Mouse (Mus musculus) induced T-regulatory cell, adult 2 months (primary cell): ENCODE measurements around the gene Gm16223.

Source experiments
- DNase-seq: peaks from one replicate; pipeline ENCODE4 v3.0.0-alpha.2; 2012; ENCODE audit warnings: low read depth

Gm16223 gene

DNA sequence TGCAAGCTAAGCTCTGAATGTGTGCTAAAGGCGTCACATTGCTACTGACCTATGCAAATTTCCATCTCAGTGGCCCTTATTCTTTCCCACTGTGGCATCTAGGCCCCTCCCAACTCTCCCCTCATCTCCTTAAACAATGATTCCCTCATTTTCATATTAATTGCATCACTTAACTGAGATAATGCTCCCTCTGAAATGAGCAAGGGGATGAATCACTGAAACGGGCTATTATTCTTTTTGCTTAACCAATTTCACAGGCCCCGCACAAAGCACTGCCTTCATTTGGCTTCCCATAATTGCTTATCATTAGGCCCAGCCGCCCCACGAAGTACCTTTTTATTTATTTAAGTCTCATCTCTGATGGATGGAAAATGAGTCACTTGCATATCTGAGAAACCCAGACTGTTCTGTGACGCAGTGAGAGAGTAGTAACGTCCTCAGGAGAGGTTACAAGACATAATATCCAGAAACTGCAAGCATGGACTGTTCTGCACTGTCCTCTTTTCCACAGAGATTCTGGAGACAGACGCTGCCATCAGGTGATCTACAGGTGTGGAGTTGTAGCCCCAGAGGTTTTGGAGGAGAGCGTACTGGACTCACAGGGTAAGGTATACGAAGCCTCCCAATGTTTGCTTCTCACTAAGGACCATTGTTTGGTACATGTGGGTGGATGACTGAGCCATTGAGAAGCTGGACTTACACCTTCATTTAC, at the start of gene Gm16223:
Gm16223 (plus strand) TSS at position 485 of the 712 bp plus-strand sequence.
- DNase-seq = no peak

- no peak for DNase-seq
Observed at GRCm38 (mm10) chr5:42022029-42022428, 45.7 kb upstream of the Gm16223 start.

GRCm38 (mm10) chr5:42023521-42023920, 44.2 kb upstream of the Gm16223 start:
- DNase-seq = no peak

DNA sequence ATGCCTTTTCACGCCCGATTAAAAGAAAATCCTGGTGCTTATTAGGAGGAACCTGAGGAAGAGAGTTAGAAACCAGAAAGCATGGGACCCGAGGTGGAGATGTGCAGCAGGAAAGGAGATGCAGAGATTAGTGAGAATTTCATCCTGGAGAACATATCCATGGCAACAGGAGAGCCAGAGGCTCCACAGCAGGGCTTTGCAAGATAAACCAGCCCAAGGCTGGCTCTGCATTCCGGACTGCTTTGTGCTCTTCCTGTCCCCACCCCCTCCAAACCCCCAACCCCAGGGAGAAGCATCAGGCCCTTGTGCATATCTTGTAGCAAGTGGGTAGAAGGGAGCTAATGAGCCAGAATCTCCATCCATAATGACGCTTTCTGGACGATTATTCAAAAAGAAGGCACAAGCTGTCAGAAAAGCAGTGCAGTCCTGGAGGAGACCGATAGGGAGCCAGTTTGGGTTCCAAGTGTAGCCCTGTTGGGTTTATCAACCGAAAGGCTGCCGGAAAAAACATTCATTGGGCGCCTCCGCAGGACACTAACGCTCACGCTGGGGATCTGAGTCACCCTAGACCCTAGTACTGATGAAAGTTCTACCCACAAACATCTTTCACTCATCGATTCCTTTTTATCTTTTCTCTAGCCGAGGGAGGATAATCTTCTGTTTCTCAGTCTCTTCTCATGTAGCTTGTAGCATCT, 31.2 kb upstream of the Gm16223 start:
- no peak for DNase-seq

DNA sequence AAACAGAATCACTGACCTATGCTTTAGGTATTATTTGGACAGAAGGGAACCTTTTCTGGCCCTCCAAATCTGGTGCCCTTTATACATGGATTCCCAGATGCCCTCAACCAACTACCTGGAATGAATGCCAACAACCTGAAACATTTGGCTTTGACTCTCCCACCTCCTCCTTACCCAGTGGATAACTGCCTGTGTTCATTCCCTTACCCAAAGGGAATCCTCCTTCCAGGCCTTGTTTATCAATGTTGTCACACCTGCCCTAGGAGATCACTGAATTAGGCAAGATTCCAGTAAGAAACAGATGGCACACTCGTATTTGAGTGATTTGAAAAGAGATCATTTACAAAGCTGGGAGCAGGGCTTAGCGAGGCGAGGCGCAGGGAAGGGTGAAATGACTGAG, 13.1 kb upstream of the Gm16223 start:
- DNase-seq = no peak

DNA sequence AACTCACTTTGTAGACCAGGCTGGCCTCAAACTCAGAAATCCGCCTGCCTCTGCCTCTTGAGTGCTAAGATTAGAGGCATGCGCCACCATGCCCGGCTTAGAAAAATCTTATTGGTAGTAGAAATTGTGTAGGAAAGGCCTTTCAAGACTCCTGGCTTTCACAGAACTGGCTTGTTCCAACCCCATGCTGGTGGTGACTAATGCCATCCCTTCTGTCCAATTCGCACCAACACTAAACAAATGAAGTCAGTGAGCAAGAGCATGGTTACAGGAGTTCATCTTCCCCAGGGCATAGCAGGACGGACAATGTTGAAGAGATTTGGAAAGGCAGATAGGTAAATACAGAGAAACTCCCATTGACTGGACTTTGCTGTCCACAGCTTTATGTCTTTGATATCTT, 12.6 kb upstream of the Gm16223 start:
- no peak for DNase-seq

DNA sequence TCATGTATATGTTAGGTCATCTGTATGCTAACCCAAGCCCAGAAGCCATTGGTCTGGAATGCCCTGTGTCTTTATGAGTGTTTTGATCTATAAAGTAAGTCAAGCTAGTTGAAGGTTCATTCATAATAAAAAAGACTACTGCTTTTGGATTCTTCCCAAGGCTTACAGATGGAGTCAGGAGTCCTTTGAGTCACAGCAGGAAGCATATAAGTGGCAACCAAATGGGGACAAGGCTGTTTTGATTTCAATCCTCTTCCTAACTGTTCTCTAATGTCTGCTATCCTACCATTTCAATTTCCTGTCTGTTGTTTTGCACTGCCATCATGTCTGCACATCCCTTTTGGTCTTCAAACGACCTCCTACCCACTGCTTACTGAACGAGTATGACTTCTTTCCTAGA, 2.7 kb upstream of the Gm16223 start:
- DNase-seq = no peak

DNA sequence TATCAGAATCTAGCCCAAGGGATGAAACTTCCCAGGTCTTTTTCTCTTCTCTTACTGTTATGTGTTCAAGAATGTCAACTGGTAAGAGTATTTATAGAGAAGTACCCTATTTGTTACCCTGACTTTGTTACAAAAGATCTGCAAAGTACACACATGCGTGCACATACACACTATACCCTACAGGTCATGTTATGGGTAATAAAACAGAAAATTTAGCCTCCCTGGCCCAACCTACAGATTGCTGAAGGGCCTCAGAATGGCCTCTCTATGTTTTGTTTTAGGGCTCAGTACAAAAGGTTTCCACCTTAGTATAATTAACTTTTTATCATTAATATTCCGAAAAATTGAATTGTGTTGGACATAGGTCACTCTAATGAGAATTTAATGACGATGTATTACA, 685 bp upstream of the Gm16223 start:
- DNase-seq = no peak

DNA sequence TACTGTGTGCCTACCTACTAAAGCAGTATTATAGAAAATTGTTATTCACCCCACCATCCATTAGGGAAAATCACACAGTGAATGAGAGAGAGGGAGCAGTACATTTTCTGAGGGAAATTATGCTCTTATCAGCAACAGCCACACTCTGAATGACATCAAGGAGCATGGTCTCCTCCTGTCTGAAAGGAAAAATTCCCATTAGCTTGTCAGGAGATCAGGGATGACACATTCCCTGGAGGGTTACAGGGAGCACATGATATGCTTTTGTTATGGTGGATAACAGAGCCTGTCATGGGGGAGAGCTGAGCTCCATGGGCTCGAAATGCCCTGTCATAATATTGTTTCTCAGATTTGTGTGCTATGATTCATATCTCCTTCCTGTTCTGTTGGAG, 424 bp downstream of the Gm16223 start:
- no peak for DNase-seq

DNA sequence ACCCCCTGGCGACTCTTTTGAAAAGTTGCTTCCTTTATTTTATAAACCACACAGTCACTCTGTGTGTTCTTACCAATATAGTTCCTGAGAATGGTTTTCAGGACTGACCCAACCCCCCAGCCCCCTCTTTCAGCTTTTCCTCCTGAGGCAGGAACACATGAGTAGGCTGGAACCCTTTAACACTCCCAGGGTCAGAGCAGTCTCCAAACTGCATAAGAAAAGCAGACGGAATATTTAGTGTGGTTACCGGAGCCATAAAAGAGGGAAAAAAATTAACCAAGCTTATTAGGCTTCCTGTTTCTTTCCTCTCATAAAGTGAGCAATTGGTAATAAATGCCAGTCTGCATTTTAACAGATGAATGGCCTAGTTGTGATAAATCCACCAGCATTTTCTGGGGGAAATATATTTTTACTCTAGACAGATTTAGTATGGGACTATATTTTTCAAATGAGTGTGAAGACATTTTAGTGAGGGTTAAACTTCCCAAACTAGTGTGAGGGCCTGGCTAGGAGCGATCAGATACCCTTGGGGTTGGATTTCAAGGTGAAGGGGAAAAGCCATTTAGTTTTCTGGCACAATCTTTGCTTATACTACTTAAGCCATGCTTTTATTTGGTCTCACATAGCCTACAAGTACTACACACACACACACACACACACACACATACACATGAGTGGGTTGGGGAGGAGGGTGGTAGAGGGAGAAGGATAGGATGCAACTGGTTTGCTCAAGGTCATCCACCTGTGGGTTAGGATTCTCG, 49.0 kb downstream of the Gm16223 start:
- DNase-seq = no peak

- no peak for DNase-seq
Observed at GRCm38 (mm10) chr5:42125562-42125961, 57.8 kb downstream of the Gm16223 start.

DNA sequence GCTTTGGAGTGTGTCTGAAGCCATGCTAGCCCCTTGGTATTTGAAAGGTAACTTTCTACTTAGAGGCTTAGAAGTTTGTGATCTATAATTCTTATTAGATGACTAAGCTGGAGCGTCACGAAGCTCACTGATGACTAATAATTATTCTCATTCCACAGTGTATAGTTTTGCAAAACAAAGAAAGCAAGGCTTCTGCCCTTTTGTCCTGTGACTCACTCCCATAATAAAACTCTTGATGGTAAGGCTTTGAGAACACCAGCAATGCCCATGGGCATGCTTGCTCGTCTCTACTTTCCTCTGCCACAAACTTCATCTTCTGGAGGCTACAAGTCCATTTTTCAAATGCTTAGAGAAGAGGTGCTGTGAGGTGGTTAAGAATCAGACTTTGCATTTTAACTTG, 87.9 kb downstream of the Gm16223 start:
- no peak for DNase-seq

DNA sequence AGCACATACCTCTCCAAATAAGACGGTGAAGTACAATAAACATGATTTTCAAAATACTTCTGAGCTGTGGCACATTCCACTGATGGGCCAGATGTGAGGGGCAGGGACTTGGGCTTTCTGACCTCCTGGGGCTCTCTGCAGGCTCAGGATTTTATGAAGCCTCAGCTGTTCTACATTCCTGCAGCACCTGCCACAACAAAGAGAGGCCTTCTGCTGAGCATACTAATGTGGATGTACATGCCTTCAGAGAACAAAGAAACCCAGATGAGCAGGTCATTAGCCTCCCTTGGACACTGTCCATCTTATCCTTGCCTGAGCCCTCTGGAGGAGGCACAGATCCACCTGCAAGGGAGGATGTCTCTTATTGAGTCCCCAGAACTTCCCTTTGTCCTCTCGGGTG, 97.0 kb downstream of the Gm16223 start:
- DNase-seq = no peak

- no peak for DNase-seq
Observed at GRCm38 (mm10) chr5:42166311-42166710, 98.6 kb downstream of the Gm16223 start.

DNA sequence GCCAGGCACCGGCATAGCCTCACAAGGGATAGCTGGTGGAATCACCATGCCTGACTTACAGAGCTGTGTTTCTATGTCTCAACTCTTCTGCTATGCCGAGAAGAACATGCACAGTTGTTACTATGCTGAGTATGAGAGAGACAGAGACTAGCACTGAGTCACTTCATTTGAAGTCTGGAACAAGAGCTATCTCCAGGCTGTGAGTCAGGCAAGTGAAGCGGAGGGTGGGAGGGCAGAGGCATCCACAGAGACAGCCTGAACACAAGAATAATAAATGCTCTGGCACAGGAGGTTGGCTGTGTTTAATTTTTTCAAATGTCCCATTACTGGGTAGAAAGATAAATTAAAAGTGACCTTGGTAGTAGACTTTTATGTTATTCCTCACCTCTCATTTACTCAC, 100.3 kb downstream of the Gm16223 start:
- DNase-seq = no peak

DNA sequence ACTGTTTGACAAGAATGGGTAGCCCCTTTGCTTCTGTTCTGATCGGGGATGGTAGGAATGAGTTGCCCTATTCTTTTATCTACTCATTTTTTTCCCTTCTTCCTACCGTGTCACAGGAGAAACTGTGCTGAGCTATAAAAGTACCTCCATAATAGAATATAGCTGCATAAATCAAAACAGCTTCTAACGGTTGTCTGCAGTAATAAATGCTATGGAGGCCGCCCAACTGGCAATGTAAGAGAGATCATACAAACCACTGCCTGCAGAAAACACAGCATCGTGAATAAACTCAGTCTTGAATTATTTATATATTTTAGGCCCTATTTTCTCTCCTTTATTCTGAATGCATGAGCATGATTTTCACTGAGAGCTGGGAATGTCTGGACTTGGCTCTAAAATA, 101.0 kb downstream of the Gm16223 start:
- no peak for DNase-seq

- no peak for DNase-seq
Observed at GRCm38 (mm10) chr5:42174109-42174508, 106.3 kb downstream of the Gm16223 start.

GRCm38 (mm10) chr5:42175424-42175823, 107.7 kb downstream of the Gm16223 start:
- no peak for DNase-seq

DNA sequence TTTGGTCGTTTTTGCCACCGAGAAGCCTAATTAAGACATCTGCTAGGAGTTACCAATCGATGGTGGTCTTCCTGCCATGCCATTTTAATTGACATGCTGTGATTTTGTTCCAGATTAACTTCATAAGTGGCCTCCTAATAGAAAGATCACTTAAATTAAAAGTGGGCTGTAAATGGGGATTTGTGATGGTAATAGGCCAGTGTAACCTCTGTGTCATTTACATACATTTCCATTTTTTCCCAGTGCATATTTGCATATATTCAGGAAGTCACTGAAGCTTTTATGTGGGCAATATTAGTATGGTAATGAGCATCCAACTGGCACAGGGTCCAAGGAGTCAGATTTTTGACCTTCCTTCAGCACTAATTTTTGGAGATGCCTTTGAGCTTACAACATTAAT, 130.7 kb downstream of the Gm16223 start:
- DNase-seq = no peak

DNA sequence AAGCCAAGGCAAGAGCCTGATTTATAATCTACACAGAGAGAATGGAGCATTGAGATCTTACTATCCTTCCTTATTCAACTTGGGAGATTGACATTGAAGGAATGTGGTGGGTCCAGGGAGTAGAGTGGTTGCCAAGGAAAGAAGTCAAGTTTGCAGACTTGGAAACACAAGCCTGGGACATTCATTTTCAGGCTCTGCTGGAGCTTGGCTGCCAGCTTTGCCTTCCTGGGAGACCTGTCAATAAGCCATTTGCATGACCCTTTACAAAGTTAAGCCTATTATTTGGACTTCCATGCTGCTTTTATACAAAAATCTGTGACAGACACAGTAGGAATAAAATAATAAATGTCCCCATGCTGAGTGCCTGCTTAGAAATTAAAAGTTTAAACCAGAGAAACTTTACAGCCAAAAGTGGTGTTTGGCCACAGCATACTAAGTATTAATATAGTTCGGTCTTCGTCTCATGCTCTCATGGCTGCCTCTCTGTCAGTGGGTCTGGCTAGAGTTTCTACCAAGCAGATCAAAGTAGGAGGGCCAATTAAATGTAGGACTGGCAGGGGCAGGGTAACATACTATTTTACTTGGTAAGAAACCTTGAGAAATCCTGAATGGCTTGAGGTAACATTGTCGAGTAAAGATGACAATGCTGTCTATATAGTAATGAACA, 139.8 kb downstream of the Gm16223 start:
- no peak for DNase-seq

DNA sequence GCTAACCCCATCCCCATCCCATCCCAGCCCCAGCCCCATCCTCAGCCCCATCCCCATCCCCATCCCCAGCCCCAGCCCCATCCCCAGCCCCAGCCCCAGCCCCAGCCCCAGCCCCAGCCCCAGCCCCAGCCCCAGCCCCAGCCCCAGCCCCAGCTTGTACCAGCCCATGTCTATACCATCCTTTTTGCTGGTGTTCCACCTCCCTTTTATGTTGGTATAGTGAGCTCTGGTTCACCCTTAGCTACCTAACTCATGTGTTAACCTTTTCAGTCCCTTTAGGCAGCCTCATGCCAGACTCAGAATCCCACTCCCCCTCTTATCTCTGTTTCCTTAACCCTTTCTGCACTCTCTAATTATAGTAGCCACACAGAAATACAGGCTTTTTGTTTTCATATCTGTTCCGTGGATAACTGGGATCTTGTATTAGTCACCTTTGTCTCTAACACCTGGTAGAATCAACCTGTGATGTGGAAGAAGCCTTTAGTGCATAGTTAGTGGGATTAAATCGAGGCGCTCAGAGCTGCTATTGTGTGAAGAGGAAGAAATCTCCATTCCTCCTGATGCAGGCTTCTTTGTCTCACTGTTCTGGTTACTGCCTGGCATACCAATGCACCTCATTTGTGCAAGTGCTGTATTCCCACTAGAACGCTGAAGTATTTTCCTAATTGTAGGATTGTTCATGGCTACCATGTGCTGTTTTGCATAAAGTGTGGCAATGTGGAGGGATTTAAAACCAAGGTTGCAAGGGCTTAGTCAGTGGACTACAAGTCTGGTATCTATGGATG, 144.0 kb downstream of the Gm16223 start:
- DNase-seq = no peak

DNA sequence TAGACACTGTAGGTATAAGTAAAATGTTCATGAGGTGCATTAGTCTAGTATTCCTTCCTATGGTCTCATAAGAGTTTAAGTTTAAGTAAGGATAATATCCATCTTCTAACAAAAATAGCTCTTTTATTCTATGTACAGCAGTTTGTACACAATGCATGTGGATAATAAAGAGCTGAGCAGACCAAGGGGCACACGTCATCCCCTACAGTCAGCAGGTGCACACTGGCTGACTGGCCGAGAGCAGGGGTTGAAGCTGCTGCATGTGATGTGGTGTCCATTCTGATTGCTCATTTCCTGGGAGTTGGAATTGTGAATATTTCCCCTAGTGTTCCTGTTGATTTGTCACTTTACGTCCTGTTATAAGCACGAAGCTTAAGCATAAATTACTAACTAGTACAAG, 144.6 kb downstream of the Gm16223 start:
- DNase-seq = no peak
